Mouse (Mus musculus): ENCODE results near the gene Sac3d1.

DNA sequence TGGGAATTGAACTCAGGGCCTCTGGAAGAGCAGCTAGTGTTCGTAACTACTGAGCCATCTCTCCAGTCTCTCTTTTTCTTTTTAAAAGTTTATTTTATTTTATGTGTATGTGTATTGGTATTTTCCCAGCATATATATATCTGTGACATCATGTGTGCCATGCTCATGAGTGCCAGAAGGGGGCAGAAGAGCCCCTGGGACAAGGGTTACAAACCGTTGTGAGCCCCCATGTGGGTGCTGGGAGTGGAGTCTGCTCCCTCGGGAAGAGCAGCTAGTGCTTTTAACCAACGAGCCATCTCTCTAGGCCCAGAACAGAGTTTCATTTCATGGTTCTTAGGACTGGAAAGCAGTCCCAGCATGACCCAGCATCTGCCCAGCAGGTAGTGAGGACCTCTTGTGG is 48.3 kb upstream of the Sac3d1 start:
- peak; percentile 53 for TF ChIP-seq CTCF (IDR thresholded peaks at IDR 0.05; ENCODE audit: low read depth)
- TF ChIP-seq EP300 (IDR thresholded peaks at IDR 0.05; ENCODE audit: low read depth) = no peak

All from liver, embryonic 14.5 days (tissue).